Mouse (Mus musculus) bone marrow, adult 2 months (tissue): ENCODE measurements at regions not wholly inside any gene's neighbourhood (a gene's known extent, or its start where the extent isn't known, plus 50 kb on each side); places are given as distances from the start of the nearest gene placed in this dataset.
"Not testable (repeated sequence)": the region's sequence is repeated elsewhere in the genome, so short reads cannot be mapped to it uniquely, and the experiment has no call there.

Experiments used
- CTCF ChIP-seq: fragments of 200-500 bp; IDR thresholded peaks from 2 replicates; pipeline ENCODE4 v1.5.1; 2011; ENCODE audit warnings: low read length, control low read depth; ENCODE audit not compliant: control insufficient read depth, insufficient read depth
- POLR2A ChIP-seq: fragments of 200-500 bp; IDR thresholded peaks from 2 replicates; pipeline ENCODE4 v1.6.1; 2011; ENCODE audit warnings: low read depth, mild to moderate bottlenecking, control low read depth, low read length, borderline replicate concordance; ENCODE audit not compliant: control insufficient read depth

GRCm38 (mm10) chr14:46572972-46573371, 182.5 kb upstream of the Bmp4 start:
- TF ChIP-seq POLR2A, CTCF: not testable (repeated sequence)
